Mouse (Mus musculus): Measurements from ENCODE around the gene Akap4. TPM values are rescaled to one million over a fixed set of nuclear protein-coding genes. Genes with fewer than 3 reads are reported as not detected.

The Akap4 gene
- 497 and 541 TPM in 2 replicates for polyA plus RNA-seq (2012; rRNA removed)

GRCm38 (mm10) chrX:7067219-7067618, at the start of gene Akap4:
Gene Akap4 (plus strand): TSS chrX:7067519.
- Histone ChIP-seq H3K4me1 (ENCODE audit: control insufficient read depth, insufficient read depth, low read length) (no peaks in the 10 kb centered on the region), H3K36me3 (ENCODE audit: control insufficient read depth, insufficient read depth, low read length) (no peaks in the 10 kb centered on the region), H3K27ac (ENCODE audit: control insufficient read depth, insufficient read depth, low read depth, low read length) (peak within 1 kb of the TSS; percentile 82), H3K27me3 (ENCODE audit: control insufficient read depth, insufficient read depth, low read length) (no peaks in the 10 kb centered on the region), H3K4me3 (ENCODE audit: control insufficient read depth, low read depth, low read length) (peak within 1 kb of the TSS; percentile 62)
- TF ChIP-seq POLR2A (IDR thresholded peaks at IDR 0.05; ENCODE audit: control insufficient read depth, low read depth, low read length) (no peak), CTCF (IDR thresholded peaks at IDR 0.05; ENCODE audit: control insufficient read depth, insufficient read depth, insufficient replicate concordance, low read depth, low read length) (no peak)

GRCm38 (mm10) chrX:7041519-7041918, 25.8 kb upstream of the Akap4 start, which contains the start of gene Ccnb3:
Gene Ccnb3 (minus strand): TSS chrX:7041619.
- TF ChIP-seq POLR2A (IDR thresholded peaks at IDR 0.05; ENCODE audit: control insufficient read depth, low read depth, low read length) (no peak), CTCF (IDR thresholded peaks at IDR 0.05; ENCODE audit: control insufficient read depth, insufficient read depth, insufficient replicate concordance, low read depth, low read length) (no peak)
- Histone ChIP-seq H3K4me1 (ENCODE audit: control insufficient read depth, insufficient read depth, low read length) (no peaks in the 10 kb centered on the region), H3K27ac (ENCODE audit: control insufficient read depth, insufficient read depth, low read depth, low read length) (peak within 1 kb of the TSS; percentile 90), H3K4me3 (ENCODE audit: control insufficient read depth, low read depth, low read length) (no peak within 1 kb of the TSS; the same call in 1 of the 2 replicates), H3K27me3 (ENCODE audit: control insufficient read depth, insufficient read depth, low read length) (no peaks in the 10 kb centered on the region), H3K36me3 (ENCODE audit: control insufficient read depth, insufficient read depth, low read length) (no peaks in the 10 kb centered on the region)

- H3K4me1 ChIP-seq (ENCODE audit: control insufficient read depth, insufficient read depth, low read length) = no peaks in the 10 kb centered on the region
- no peak for TF ChIP-seq CTCF (IDR thresholded peaks at IDR 0.05; ENCODE audit: control insufficient read depth, insufficient read depth, insufficient replicate concordance, low read depth, low read length)
- TF ChIP-seq POLR2A (IDR thresholded peaks at IDR 0.05; ENCODE audit: control insufficient read depth, low read depth, low read length) = no peak
- H3K27me3 ChIP-seq (ENCODE audit: control insufficient read depth, insufficient read depth, low read length) = no peaks in the 10 kb centered on the region
- H3K4me3 ChIP-seq (ENCODE audit: control insufficient read depth, low read depth, low read length) = no peak overlapping the region
- H3K36me3 ChIP-seq (ENCODE audit: control insufficient read depth, insufficient read depth, low read length) = no peaks in the 10 kb centered on the region
- H3K27ac ChIP-seq (ENCODE audit: control insufficient read depth, insufficient read depth, low read depth, low read length) = no peak overlapping the region
Measured at GRCm38 (mm10) chrX:7057056-7057455, 10.3 kb upstream of the Akap4 start.

GRCm38 (mm10) chrX:7057634-7058033, 9.7 kb upstream of the Akap4 start:
- H3K27ac ChIP-seq (ENCODE audit: control insufficient read depth, insufficient read depth, low read depth, low read length) = no peak overlapping the region
- H3K4me3 ChIP-seq (ENCODE audit: control insufficient read depth, low read depth, low read length) = no peak overlapping the region
- H3K4me1 ChIP-seq (ENCODE audit: control insufficient read depth, insufficient read depth, low read length) = no peaks in the 10 kb centered on the region
- no peaks in the 10 kb centered on the region for H3K36me3 ChIP-seq (ENCODE audit: control insufficient read depth, insufficient read depth, low read length)
- no peaks in the 10 kb centered on the region for H3K27me3 ChIP-seq (ENCODE audit: control insufficient read depth, insufficient read depth, low read length)
- no peak for TF ChIP-seq POLR2A (IDR thresholded peaks at IDR 0.05; ENCODE audit: control insufficient read depth, low read depth, low read length)
- TF ChIP-seq CTCF (IDR thresholded peaks at IDR 0.05; ENCODE audit: control insufficient read depth, insufficient read depth, insufficient replicate concordance, low read depth, low read length) = no peak

- no peak overlapping the region for H3K27ac ChIP-seq (ENCODE audit: control insufficient read depth, insufficient read depth, low read depth, low read length)
- no peaks in the 10 kb centered on the region for H3K4me1 ChIP-seq (ENCODE audit: control insufficient read depth, insufficient read depth, low read length)
- H3K27me3 ChIP-seq (ENCODE audit: control insufficient read depth, insufficient read depth, low read length) = no peaks in the 10 kb centered on the region
- TF ChIP-seq POLR2A (IDR thresholded peaks at IDR 0.05; ENCODE audit: control insufficient read depth, low read depth, low read length) (no peak), CTCF (IDR thresholded peaks at IDR 0.05; ENCODE audit: control insufficient read depth, insufficient read depth, insufficient replicate concordance, low read depth, low read length) (no peak)
- H3K36me3 ChIP-seq (ENCODE audit: control insufficient read depth, insufficient read depth, low read length) = no peaks in the 10 kb centered on the region
- H3K4me3 ChIP-seq (ENCODE audit: control insufficient read depth, low read depth, low read length) = no peak overlapping the region
Measured at GRCm38 (mm10) chrX:7064109-7064508, 3.2 kb upstream of the Akap4 start.

- TF ChIP-seq CTCF (IDR thresholded peaks at IDR 0.05; ENCODE audit: control insufficient read depth, insufficient read depth, insufficient replicate concordance, low read depth, low read length) (no peak), POLR2A (IDR thresholded peaks at IDR 0.05; ENCODE audit: control insufficient read depth, low read depth, low read length) (peak; percentile 83; the same call in 1 of the 2 replicates)
- Histone ChIP-seq H3K4me3 (ENCODE audit: control insufficient read depth, low read depth, low read length) (peak overlapping the region; percentile 62), H3K27ac (ENCODE audit: control insufficient read depth, insufficient read depth, low read depth, low read length) (peak overlapping the region; percentile 82), H3K27me3 (ENCODE audit: control insufficient read depth, insufficient read depth, low read length) (no peaks in the 10 kb centered on the region), H3K4me1 (ENCODE audit: control insufficient read depth, insufficient read depth, low read length) (no peaks in the 10 kb centered on the region), H3K36me3 (ENCODE audit: control insufficient read depth, insufficient read depth, low read length) (no peaks in the 10 kb centered on the region)
Measured at GRCm38 (mm10) chrX:7068002-7068401, 683 bp downstream of the Akap4 start.

GRCm38 (mm10) chrX:7079820-7080429, 12.6 kb downstream of the Akap4 start:
- Histone ChIP-seq H3K27me3 (ENCODE audit: control insufficient read depth, insufficient read depth, low read length) (no peaks in the 10 kb centered on the region), H3K27ac (ENCODE audit: control insufficient read depth, insufficient read depth, low read depth, low read length) (peak overlapping the region; percentile 13; the same call in 1 of the 2 replicates), H3K4me1 (ENCODE audit: control insufficient read depth, insufficient read depth, low read length) (no peaks in the 10 kb centered on the region), H3K36me3 (ENCODE audit: control insufficient read depth, insufficient read depth, low read length) (no peaks in the 10 kb centered on the region), H3K4me3 (ENCODE audit: control insufficient read depth, low read depth, low read length) (no peak overlapping the region)
- TF ChIP-seq CTCF (IDR thresholded peaks at IDR 0.05; ENCODE audit: control insufficient read depth, insufficient read depth, insufficient replicate concordance, low read depth, low read length) (no peak), POLR2A (IDR thresholded peaks at IDR 0.05; ENCODE audit: control insufficient read depth, low read depth, low read length) (no peak)

All from testis, adult 2 months (tissue).